Mouse (Mus musculus) stomach, postnatal 0 days (tissue): ENCODE results near the gene Unkl. TPM values are rescaled to one million over a fixed set of nuclear protein-coding genes. Genes with fewer than 3 reads are reported as not detected.

Experiments
- ATAC-seq: fragments of 200-750 bp; cut with Nextera tagmentation; 2 replicates; pipeline ENCODE4 v1.8.0; 2017; ENCODE audit not compliant: low FRiP score, low TSS enrichment
- DNase-seq: peaks from one replicate; pipeline ENCODE4 v3.0.0-alpha.2; 2016; ENCODE audit warnings: low spot score
- H3K27ac ChIP-seq: fragments of 300-500 bp; sonication (generic); replicated peaks from 2 replicates; pipeline ENCODE4 v1.5.1; 2014; ENCODE audit warnings: mild to moderate bottlenecking, control low read depth
- H3K27me3 ChIP-seq: fragments of 300-500 bp; sonication (generic); 2 replicates; pipeline ENCODE4 v1.6.1; 2014; ENCODE audit warnings: low read length; ENCODE audit not compliant: control insufficient read depth, insufficient read depth
- H3K36me3 ChIP-seq: fragments of 300-500 bp; sonication (generic); 2 replicates; pipeline ENCODE4 v1.6.1; 2014; ENCODE audit warnings: low read length, mixed read lengths; ENCODE audit not compliant: control insufficient read depth, insufficient read depth
- H3K4me1 ChIP-seq: fragments of 300-500 bp; sonication (generic); replicated peaks from 2 replicates; pipeline ENCODE4 v1.6.1; 2014; ENCODE audit warnings: antibody characterized with exemption; ENCODE audit not compliant: control insufficient read depth, insufficient read depth
- H3K4me2 ChIP-seq: fragments of 300-500 bp; sonication (generic); replicated peaks from 2 replicates; pipeline ENCODE4 v1.6.1; 2014; ENCODE audit warnings: low read depth, mild to moderate bottlenecking, control low read depth, moderate library complexity
- H3K4me3 ChIP-seq: fragments of 300-500 bp; sonication (generic); 2 replicates; pipeline ENCODE4 v1.5.1; 2014; ENCODE audit warnings: low read depth, low read length, control low read depth
- H3K9ac ChIP-seq: fragments of 300-500 bp; sonication (generic); 2 replicates; pipeline ENCODE4 v1.6.1; 2014; ENCODE audit warnings: mild to moderate bottlenecking, low read length, control low read depth, mixed read lengths
- H3K9me3 ChIP-seq: fragments of 300-500 bp; sonication (generic); 2 replicates; pipeline ENCODE4 v1.6.1; 2016; ENCODE audit warnings: low read length; ENCODE audit not compliant: control insufficient read depth
- CTCF ChIP-seq: IDR thresholded peaks from 2 replicates; pipeline ENCODE4 v1.5.1; 2016; ENCODE audit warnings: antibody characterized with exemption, low read depth, mild to moderate bottlenecking, moderate library complexity
- EP300 ChIP-seq: optimal IDR thresholded peaks from 2 replicates; pipeline ENCODE3; 2016; ENCODE audit warnings: antibody characterized with exemption
- WGBS: fragments of 180-500 bp; shearing (Covaris S2); extraction: QIAGEN DNeasy Blood & Tissue Kit; methylation state at CpG from one replicate; pipeline ENCODE4 v1.1.7; 2014; 5-methylcytosine and 5-hydroxymethylcytosine counted together
- microRNA-seq: library from miRNA; unstranded; fragments of <30 nt; microRNA quantifications from one replicate; pipeline ENCODE4, GENCODE M21; 2016
- polyA plus RNA-seq: library from polyadenylated mRNA; unstranded; fragments of >200 nt; fragmentation: Nextera tagmentation; extraction: Ambion mirVana; gene quantifications from 2 replicates; pipeline ENCODE4 v1.2.1, GENCODE M21; 2015

Gene Unkl
- polyA plus RNA-seq, 1 experiment from 2014 or later, result 3.1 TPM

- Histone ChIP-seq H3K36me3 (no peaks in the 10 kb centered on the region), H3K27ac (no peak overlapping the region), H3K9me3 (no peaks in the 10 kb centered on the region), H3K4me3 (no peak overlapping the region), H3K4me2 (no peak overlapping the region), H3K9ac (no peak overlapping the region), H3K27me3 (no peaks in the 10 kb centered on the region), H3K4me1 (peaks cover 8% of the 10 kb centered on the region; the same call in 1 of the 2 replicates)
- ATAC-seq (no peak), DNase-seq (no peak)
- TF ChIP-seq CTCF (no peak), EP300 (no peak)
- WGBS, result 99% methylated on average over 3 of the region's 3 CpGs
Measured at GRCm38 (mm10) chr17:25275833-25276232, 87.6 kb downstream of the Unkl start.

- Histone ChIP-seq H3K27ac (no peak overlapping the region), H3K4me2 (no peak overlapping the region), H3K27me3 (no peaks in the 10 kb centered on the region), H3K4me1 (no peaks in the 10 kb centered on the region), H3K9me3 (no peaks in the 10 kb centered on the region), H3K36me3 (no peaks in the 10 kb centered on the region), H3K9ac (no peak overlapping the region), H3K4me3 (no peak overlapping the region)
- WGBS, result 29% methylated on average over 11 of the region's 11 CpGs
- ATAC-seq (peak; percentile 91), DNase-seq (peak; percentile 76)
- no peak for TF ChIP-seq CTCF
- no peak for TF ChIP-seq EP300
Measured at GRCm38 (mm10) chr17:25282133-25282532, 93.9 kb downstream of the Unkl start.

Small RNAs within 50 kb of the gene (microRNA-seq; reads per million reads assigned to microRNA genes)
- 1.3 reads per million for gene Mir3547

Other genes with a start within 250 kb of the Unkl start
- 51.8 and 53.9 TPM in 2 replicates for gene Jpt2, start 227.7 kb upstream of the Unkl start, polyA plus RNA-seq
- 2.2 and 2.8 TPM in 2 replicates for gene Cramp1l, start 172.6 kb upstream of the Unkl start, polyA plus RNA-seq
- 4.1 and 4.2 TPM in 2 replicates for gene Ift140, start 172.3 kb upstream of the Unkl start, polyA plus RNA-seq
- gene Tmem204, start 104.8 kb upstream of the Unkl start, polyA plus RNA-seq, result 16.8 and 19.0 TPM in 2 replicates
- 12.2 and 13.7 TPM in 2 replicates for gene Telo2, start 72.4 kb upstream of the Unkl start, polyA plus RNA-seq
- gene Ptx4, start 67.6 kb upstream of the Unkl start, polyA plus RNA-seq, result 0.30 and 0.33 TPM in 2 replicates
- gene Clcn7, start 55.0 kb upstream of the Unkl start, polyA plus RNA-seq, result 10.5 and 11.5 TPM in 2 replicates
- 0.80 and 0.84 TPM in 2 replicates for gene Ccdc154, start 25.9 kb upstream of the Unkl start, polyA plus RNA-seq
- 5.8 and 6.0 TPM in 2 replicates for gene Gm38655, start 12.9 kb upstream of the Unkl start, polyA plus RNA-seq
- 23.1 and 23.6 TPM in 2 replicates for gene BC003965, start 3.8 kb upstream of the Unkl start, polyA plus RNA-seq
- gene Gnptg, start 51.7 kb downstream of the Unkl start, polyA plus RNA-seq, result 36.0 and 39.3 TPM in 2 replicates
- gene Tsr3, start 51.8 kb downstream of the Unkl start, polyA plus RNA-seq, result 31.3 and 33.7 TPM in 2 replicates
- 1.2 and 1.3 TPM in 2 replicates for gene Baiap3, start 68.0 kb downstream of the Unkl start, polyA plus RNA-seq
- gene Ube2i, start 86.2 kb downstream of the Unkl start, polyA plus RNA-seq, result 308 and 318 TPM in 2 replicates
- gene Prss34, start 110.0 kb downstream of the Unkl start, polyA plus RNA-seq, result 0.50 and 0.52 TPM in 2 replicates
- gene Prss28, start 120.2 kb downstream of the Unkl start, polyA plus RNA-seq, result not detected in 2 replicates
- gene Prss29, start 130.3 kb downstream of the Unkl start, polyA plus RNA-seq, result not detected in 2 replicates
- 0.62 and 0.75 TPM in 2 replicates for gene Tpsab1, start 157.2 kb downstream of the Unkl start, polyA plus RNA-seq
- gene Tpsb2, start 177.9 kb downstream of the Unkl start, polyA plus RNA-seq, result 18.1 and 18.5 TPM in 2 replicates
- gene Tpsg1, start 180.9 kb downstream of the Unkl start, polyA plus RNA-seq, result 0.16 and 0.27 TPM in 2 replicates
- gene Cacna1h, start 245.4 kb downstream of the Unkl start, polyA plus RNA-seq, result 1.5 and 1.7 TPM in 2 replicates